Mouse (Mus musculus): Measurements from ENCODE around the gene Ifnk.

GRCm38 (mm10) chr4:35156149-35156611 lies 4.3 kb downstream of the Ifnk start:
- TF ChIP-seq CTCF (conservative IDR thresholded peaks at IDR 0.05; ENCODE audit: low read length): no peak
- no peak for TF ChIP-seq NANOG (IDR thresholded peaks at IDR 0.05; ENCODE audit: borderline replicate concordance, low read length)
- TF ChIP-seq POU5F1 (IDR thresholded peaks at IDR 0.05; ENCODE audit: borderline replicate concordance, low read length): no peak
